Mouse (Mus musculus) testis, adult 2 months (tissue): ENCODE measurements around the gene Tmem216.
A peak's percentile ranks its signal among the peaks of the same experiment; 100 is the strongest.

Experiments used
- CTCF ChIP-seq: fragments of 200-500 bp; IDR thresholded peaks from 2 replicates; pipeline ENCODE4 v1.5.1; 2012; ENCODE audit warnings: low read depth, mild to moderate bottlenecking, inconsistent platforms, low read length, moderate library complexity; ENCODE audit not compliant: control insufficient read depth, insufficient read depth, insufficient replicate concordance
- POLR2A ChIP-seq: fragments of 200-500 bp; IDR thresholded peaks from 2 replicates; pipeline ENCODE4 v1.6.1; 2012; ENCODE audit warnings: low read depth, mild to moderate bottlenecking, inconsistent platforms, low read length, moderate library complexity; ENCODE audit not compliant: control insufficient read depth

GRCm38 (mm10) chr19:10576690-10577561, 20.9 kb upstream of the Tmem216 start, which contains the start of the genes Cyb561a3 and Tmem138:
- TF ChIP-seq POLR2A = peak; percentile 57; the same call in 1 of the 2 replicates
- no peak for TF ChIP-seq CTCF
